Mouse (Mus musculus) kidney, postnatal 0 days (tissue): Measurements from ENCODE around the gene Slc38a8. TPM values are rescaled to one million over a fixed set of nuclear protein-coding genes. Genes with fewer than 3 reads are reported as not detected.
A peak's percentile ranks its signal among the peaks of the same experiment; 100 is the strongest.

Experiments used
- ATAC-seq: fragments of 200-750 bp; cut with Nextera tagmentation; replicated peaks from 2 replicates; pipeline ENCODE4 v1.8.0; 2017; ENCODE audit warnings: low read depth, moderate number of reproducible peaks, moderate TSS enrichment, moderate library complexity; ENCODE audit not compliant: low FRiP score
- DNase-seq: peaks from one replicate; pipeline ENCODE4 v3.0.0-alpha.2; 2016; ENCODE audit warnings: low spot score
- H3K27ac ChIP-seq: fragments of 300-500 bp; sonication (generic); 2 replicates; pipeline ENCODE4 v1.5.1; 2014; ENCODE audit warnings: mild to moderate bottlenecking
- H3K27me3 ChIP-seq: fragments of 300-500 bp; sonication (generic); 2 replicates; pipeline ENCODE4 v1.6.1; 2014; ENCODE audit warnings: low read length, mixed read lengths; ENCODE audit not compliant: insufficient read depth
- H3K36me3 ChIP-seq: fragments of 300-500 bp; sonication (generic); 2 replicates; pipeline ENCODE4 v1.6.1; 2014; ENCODE audit warnings: low read length, mixed read lengths; ENCODE audit not compliant: insufficient read depth
- H3K4me1 ChIP-seq: fragments of 300-500 bp; sonication (generic); replicated peaks from 2 replicates; pipeline ENCODE4 v1.6.1; 2014; ENCODE audit warnings: antibody characterized with exemption, low read length, mixed read lengths; ENCODE audit not compliant: insufficient read depth
- H3K4me2 ChIP-seq: fragments of 300-500 bp; sonication (generic); 2 replicates; pipeline ENCODE4 v1.6.1; 2014; ENCODE audit warnings: mild to moderate bottlenecking, low read length, moderate library complexity, mixed read lengths
- H3K4me3 ChIP-seq: fragments of 300-500 bp; sonication (generic); replicated peaks from 2 replicates; pipeline ENCODE4 v1.5.1; 2014; ENCODE audit warnings: low read depth, low read length
- H3K9ac ChIP-seq: fragments of 300-500 bp; sonication (generic); 2 replicates; pipeline ENCODE4 v1.6.1; 2014; ENCODE audit warnings: low read depth, low read length
- H3K9me3 ChIP-seq: fragments of 300-500 bp; sonication (generic); replicated peaks from 2 replicates; pipeline ENCODE4 v1.6.1; 2016; ENCODE audit warnings: low read length, inconsistent platforms, mixed read lengths
- CTCF ChIP-seq: IDR thresholded peaks from 2 replicates; pipeline ENCODE4 v1.5.1; 2016; ENCODE audit warnings: antibody characterized with exemption, low read depth, mild to moderate bottlenecking, moderate library complexity
- WGBS: fragments of 180-500 bp; shearing (Covaris S2); extraction: QIAGEN DNeasy Blood & Tissue Kit; methylation state at CpG from one replicate; pipeline ENCODE4 v1.1.7; 2014; 5-methylcytosine and 5-hydroxymethylcytosine counted together
- polyA plus RNA-seq: library from polyadenylated mRNA; unstranded; fragments of >200 nt; fragmentation: Nextera tagmentation; extraction: Ambion mirVana; gene quantifications from 2 replicates; pipeline ENCODE4 v1.2.1, GENCODE M21; 2015

The Slc38a8 gene
- polyA plus RNA-seq, 1 experiment from 2014 or later = not detected

GRCm38 (mm10) chr8:119452919-119453318 lies 48.6 kb downstream of the Slc38a8 start:
- Histone ChIP-seq H3K4me1 (no peaks in the 10 kb centered on the region), H3K4me2 (no peak overlapping the region), H3K9me3 (no peaks in the 10 kb centered on the region), H3K36me3 (no peaks in the 10 kb centered on the region), H3K9ac (no peak overlapping the region), H3K27me3 (peaks cover 8% of the 10 kb centered on the region), H3K4me3 (no peak overlapping the region), H3K27ac (no peak overlapping the region)
- no peak for TF ChIP-seq CTCF
- WGBS = 82% methylated on average over 5 of the region's 5 CpGs
- ATAC-seq (no peak), DNase-seq (no peak)

DNA sequence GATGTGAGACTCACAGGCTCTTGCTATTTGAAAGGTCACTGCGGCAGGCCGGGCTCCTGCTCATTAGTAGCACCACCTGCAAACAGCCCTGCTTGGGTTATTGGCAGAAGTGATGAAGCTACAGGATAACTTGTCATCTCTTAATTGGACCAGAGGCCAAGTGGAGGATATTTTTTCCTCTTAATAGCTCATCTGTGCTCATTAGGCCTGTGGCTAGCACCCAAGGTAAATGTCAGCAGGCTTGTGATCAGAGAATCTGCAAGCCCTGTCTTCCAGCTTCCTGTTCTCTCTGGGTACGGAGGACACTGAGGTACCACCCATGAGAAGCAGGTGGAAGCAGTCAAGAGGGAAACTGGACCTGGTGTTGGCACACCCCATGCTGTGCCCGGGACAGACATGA lies 50.4 kb downstream of the Slc38a8 start:
- H3K27me3 ChIP-seq = peaks cover 14% of the 10 kb centered on the region
- H3K27ac ChIP-seq = no peak overlapping the region
- H3K4me3 ChIP-seq = no peak overlapping the region
- no peak overlapping the region for H3K9ac ChIP-seq
- no peaks in the 10 kb centered on the region for H3K36me3 ChIP-seq
- DNase-seq = no peak
- WGBS = 91% methylated on average over 4 of the region's 4 CpGs
- H3K4me2 ChIP-seq = no peak overlapping the region
- no peak for TF ChIP-seq CTCF
- no peak for ATAC-seq
- 0 out of 2 replicates have a peak, but pooled peaks cover 5% of the 10 kb centered on the region for H3K4me1 ChIP-seq
- no peaks in the 10 kb centered on the region for H3K9me3 ChIP-seq

DNA sequence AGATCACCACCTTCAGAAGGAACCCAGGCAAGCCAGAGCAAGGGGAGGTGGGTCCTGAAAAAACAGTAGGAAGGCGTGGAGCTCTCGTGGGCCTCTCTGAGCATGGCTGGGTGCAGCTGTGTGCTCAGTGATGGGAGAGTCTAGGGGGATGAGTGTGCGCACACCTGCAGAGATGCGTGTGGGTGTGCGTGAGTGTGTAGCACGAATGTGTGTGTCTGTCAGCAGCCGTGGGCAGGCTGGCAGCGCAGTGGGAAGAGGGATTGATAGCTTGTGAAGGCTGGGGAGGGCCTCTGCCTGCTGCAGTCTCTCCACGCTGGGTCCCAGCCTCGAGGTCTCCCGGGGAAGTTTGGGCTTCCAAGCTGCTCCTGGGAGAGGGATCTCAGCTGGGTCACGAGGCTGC lies 51.9 kb downstream of the Slc38a8 start:
- Histone ChIP-seq H3K9me3 (no peaks in the 10 kb centered on the region), H3K27ac (no peak overlapping the region), H3K4me2 (no peak overlapping the region), H3K4me1 (0 out of 2 replicates have a peak, but pooled peaks cover 5% of the 10 kb centered on the region), H3K4me3 (no peak overlapping the region), H3K27me3 (peaks cover 14% of the 10 kb centered on the region), H3K9ac (no peak overlapping the region), H3K36me3 (no peaks in the 10 kb centered on the region)
- no peak for DNase-seq
- TF ChIP-seq CTCF = no peak
- ATAC-seq = no peak
- WGBS = 82% methylated on average over 12 of the region's 12 CpGs

DNA sequence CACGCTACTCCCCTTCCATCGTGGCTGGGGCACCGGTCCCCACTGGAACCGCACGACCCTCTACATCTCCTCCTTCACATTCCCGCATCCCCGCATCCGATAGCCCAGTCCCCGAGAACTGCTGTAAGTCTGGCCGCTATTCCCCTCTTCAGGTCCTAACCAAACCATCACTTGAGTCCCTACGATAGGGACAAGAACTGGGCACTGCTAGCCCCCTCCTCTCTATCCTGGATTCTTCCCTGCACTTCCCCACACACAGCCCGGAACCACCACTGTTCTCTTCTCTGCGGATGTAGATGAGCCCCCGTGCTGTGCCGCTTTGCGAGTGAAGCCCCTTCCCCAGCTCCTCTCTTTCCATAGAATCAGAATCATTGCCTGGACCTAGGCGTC lies 53.7 kb downstream of the Slc38a8 start:
- no peak for DNase-seq
- H3K27me3 ChIP-seq = peaks cover 14% of the 10 kb centered on the region
- no peak for TF ChIP-seq CTCF
- no peak overlapping the region for H3K9ac ChIP-seq
- no peak for ATAC-seq
- 0 out of 2 replicates have a peak, but pooled peaks cover 5% of the 10 kb centered on the region for H3K4me1 ChIP-seq
- peak overlapping the region; percentile 100 for H3K4me2 ChIP-seq
- peak overlapping the region; percentile 59; the same call in 1 of the 2 replicates for H3K4me3 ChIP-seq
- no peak overlapping the region for H3K27ac ChIP-seq
- no peaks in the 10 kb centered on the region for H3K36me3 ChIP-seq
- H3K9me3 ChIP-seq = no peaks in the 10 kb centered on the region
- WGBS = 3% methylated on average over 17 of the region's 17 CpGs

GRCm38 (mm10) chr8:119446990-119447780 lies 54.3 kb downstream of the Slc38a8 start:
- Histone ChIP-seq H3K9ac (peak overlapping the region; percentile 63), H3K9me3 (no peaks in the 10 kb centered on the region), H3K27me3 (peaks cover 14% of the 10 kb centered on the region), H3K4me1 (0 out of 2 replicates have a peak, but pooled peaks cover 5% of the 10 kb centered on the region), H3K36me3 (no peaks in the 10 kb centered on the region), H3K27ac (no peak overlapping the region), H3K4me3 (peak overlapping the region; percentile 59), H3K4me2 (peak overlapping the region; percentile 100)
- DNase-seq (no peak), ATAC-seq (peak; percentile 16)
- no peak for TF ChIP-seq CTCF
- WGBS = under 1% methylated on average over 58 of the region's 80 CpGs

- peak within 1 kb of the TSS; percentile 59 for H3K4me3 ChIP-seq
- H3K9me3 ChIP-seq = no peaks in the 10 kb centered on the region
- peak within 1 kb of the TSS; percentile 63 for H3K9ac ChIP-seq
- H3K27ac ChIP-seq = no peak within 1 kb of the TSS
- H3K4me1 ChIP-seq = 0 out of 2 replicates have a peak, but pooled peaks cover 5% of the 10 kb centered on the region
- no peaks in the 10 kb centered on the region for H3K36me3 ChIP-seq
- ATAC-seq (peak; percentile 31), DNase-seq (peak; percentile 85)
- 6% methylated on average over 18 of the region's 52 CpGs for WGBS
- H3K27me3 ChIP-seq = peaks cover 14% of the 10 kb centered on the region
- peak within 1 kb of the TSS; percentile 100 for H3K4me2 ChIP-seq
- TF ChIP-seq CTCF = peak; percentile 83
These were observed 55.1 kb downstream of the Slc38a8 start, which contains the start of gene Necab2 for GRCm38 (mm10) chr8:119446211-119446989. Gene Necab2, plus strand, starts transcription at chr8:119446719.
